Mouse (Mus musculus) layer of hippocampus, adult 9-10 months (tissue): ENCODE measurements at regions not wholly inside any gene's neighbourhood (a gene's known extent, or its start where the extent isn't known, plus 50 kb on each side); places are given as distances from the start of the nearest gene placed in this dataset.
A peak's percentile ranks its signal among the peaks of the same experiment; 100 is the strongest.
"Not testable (repeated sequence)": the region's sequence is repeated elsewhere in the genome, so short reads cannot be mapped to it uniquely, and the experiment has no call there.

ENCODE experiments used
- DNase-seq: peaks from one replicate; pipeline ENCODE4 v3.0.0; 2022; ENCODE audit warnings: low spot score

DNA sequence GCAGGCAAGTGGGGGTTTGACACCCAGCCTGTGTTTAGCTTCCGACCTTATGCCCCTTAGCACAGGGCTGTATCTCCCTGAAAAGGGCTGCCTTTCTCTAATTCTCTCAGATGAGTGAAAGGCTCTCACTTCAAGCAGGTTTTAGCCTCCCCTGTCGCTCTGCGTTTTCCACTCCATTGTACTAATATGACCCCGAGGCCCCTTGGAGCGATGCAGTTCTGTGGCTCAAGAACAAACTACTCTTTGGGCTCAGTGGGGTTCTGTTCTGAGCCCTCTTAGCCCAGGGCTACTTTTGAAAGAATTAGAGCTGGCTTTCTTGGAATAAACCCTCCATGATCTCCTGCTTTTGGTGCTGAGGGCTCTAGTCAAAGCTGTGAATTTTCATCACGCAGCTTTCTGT is 53.4 kb upstream of the Castor2 start:
- no peak for DNase-seq

DNA sequence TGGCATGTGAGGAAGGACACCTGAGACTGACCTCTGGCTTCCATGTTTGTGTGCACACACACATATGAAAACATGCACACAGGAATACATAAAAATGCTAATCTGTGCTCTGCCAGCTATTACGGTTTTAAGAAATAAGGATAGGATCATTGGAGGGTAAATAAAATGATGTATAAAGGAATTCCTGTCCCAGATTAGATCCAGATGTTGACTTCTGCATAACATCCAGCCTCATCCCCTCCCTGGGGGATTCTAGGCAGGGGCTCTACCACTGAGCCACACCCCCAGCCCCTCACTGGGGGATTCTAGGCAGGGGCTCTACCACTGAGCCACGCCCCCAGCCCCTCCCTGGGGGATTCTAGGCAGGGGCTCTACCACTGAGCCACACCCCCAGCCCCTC is 56.6 kb upstream of the Castor2 start:
- DNase-seq, result not testable (repeated sequence)

DNA sequence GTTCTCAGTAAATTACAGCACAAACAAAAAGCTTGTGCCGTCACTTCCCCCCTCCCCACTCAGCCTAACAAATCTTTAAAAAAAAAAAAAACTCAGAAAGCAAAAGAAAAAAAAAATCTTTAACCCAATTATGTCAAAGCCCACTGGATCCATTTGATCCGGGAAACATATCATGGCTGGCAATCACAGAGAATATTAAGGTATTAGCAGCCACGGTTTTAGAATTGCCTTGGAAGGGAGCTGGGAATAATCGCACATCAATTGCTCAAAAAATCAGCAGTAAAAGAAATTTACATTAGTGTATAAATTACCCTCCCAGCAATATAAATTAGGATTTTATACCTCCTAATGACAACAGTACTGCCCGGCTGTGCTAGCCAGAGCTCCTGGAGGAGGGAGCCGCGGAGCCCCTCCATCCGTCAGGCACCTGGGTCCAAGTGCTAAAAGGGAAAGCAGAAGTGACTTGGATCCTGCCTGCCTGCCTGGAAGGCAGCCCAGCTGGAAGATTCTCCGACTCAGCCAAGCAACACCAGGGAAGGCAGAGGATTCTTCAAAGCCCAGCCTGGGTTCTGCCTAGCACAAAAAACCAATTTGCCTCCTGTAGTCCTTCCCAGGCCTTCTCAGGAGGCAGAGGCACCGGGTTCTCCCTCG is 72.1 kb upstream of the Castor2 start:
- DNase-seq, result no peak

DNA sequence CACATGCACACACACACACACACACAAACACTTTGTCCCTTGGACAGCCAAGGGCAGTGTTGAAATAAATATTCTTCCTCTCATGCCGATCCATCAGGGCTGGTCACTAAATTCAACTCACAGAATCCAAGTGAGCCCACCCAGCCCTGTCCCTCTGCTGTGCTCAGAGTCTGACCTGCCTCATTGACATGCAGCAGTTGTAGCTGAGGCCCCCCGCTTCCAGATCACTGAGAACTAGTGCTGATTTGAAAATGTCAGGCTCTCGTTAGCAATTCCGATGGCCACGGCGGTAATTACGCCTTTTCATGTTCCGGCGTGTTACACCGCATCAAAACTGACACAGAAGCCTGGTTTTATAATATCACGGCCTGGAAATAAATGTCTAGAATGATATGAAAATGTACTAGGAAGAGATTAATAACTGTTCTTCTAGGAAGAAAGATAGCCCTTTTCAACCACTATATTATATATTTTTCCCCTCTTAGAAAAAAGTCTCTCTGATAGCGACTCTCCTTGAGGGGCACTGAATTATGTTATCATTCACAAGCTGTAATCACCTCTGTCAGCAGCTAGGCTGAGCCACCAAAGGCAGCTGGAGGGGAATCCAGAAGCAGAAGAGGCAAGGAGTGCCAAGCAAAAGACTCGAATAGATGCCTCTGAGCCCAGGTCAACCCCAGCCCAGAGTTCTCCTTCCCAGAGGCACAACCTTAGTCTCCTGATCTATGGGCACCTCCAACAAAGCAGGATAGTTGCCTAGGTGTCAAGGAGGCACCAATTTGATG is 79.7 kb upstream of the Castor2 start:
- no peak for DNase-seq

DNA sequence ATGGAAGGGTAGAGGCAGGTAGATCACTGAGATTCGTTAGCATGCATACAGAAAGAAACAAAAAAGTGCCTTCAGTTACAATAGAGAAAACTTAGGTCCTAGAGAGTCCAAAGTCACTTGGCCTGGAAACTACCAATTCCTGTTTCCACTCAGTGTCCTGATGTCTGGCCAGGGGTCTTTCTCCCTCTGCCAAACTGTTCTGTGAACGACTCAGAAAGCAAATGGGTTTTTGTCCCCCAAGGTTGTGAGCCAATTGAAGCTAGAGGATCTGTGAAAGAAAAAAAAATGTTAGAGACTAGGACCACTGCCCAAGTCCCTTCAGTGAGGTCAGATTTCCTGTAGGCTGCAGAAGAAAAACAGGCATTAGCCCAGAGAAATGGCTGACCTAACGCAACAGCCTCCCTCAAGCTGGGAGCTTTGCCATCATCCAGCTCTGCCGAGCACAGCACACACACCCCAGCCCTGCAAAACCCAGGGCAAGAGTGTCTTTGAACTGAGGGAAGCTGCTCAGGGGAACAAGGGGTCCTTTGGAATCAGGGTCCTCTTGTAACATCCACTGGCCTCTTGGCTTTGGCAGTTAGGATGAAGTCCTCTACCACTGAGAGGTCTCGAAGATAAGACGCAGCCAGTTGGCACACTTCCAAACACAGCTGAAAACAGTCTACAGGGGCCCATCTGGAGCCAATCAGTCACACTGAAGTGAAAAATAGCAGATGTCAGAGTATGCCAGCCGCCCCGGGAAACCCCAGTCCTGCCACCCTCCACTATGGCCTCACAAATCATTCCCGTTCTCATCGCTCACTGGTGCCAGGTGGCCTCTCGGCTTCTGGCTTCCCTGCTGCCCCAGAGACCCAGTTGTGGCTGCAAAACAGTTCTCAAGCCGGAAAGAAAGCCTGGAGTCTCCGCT is 85.0 kb upstream of the Castor2 start:
- DNase-seq, result no peak

DNA sequence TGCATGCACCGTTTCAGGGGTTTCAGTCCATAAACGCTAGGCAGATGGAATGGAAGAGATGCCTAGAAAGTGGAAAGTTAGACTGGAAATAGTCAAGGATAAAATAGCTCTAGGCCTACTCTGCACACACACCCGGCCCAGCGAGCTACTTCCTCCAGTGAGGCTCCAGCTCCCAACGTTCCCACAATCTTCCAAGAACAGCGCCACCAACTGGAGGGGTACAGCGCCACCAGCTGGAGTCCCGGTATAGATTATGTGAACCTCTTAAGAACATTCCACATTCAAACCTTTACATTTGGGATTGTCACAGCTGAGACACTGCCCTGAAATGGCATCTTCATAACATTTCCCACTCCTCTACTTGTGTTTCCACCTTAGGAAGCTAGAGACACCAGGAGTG is 86.3 kb upstream of the Castor2 start:
- no peak for DNase-seq

DNA sequence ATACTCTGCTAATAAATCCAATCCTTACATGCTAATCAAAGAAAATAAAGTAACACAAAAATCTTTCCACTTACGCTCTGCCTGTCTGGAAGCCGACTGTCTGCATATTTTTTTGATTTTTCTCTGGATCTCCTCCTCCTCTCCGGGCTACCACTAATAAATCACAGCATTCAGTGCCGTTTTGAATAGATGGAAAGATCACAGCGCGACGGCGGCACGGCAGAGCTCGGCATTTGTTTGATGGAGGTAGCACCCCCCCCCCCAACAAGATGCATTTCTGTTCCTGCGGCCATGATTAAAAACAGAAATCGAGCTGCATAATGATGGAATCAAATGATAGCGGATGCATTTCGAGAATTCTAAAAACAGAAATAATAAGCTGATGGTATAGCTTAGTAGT is 89.7 kb upstream of the Castor2 start:
- no peak for DNase-seq

DNA sequence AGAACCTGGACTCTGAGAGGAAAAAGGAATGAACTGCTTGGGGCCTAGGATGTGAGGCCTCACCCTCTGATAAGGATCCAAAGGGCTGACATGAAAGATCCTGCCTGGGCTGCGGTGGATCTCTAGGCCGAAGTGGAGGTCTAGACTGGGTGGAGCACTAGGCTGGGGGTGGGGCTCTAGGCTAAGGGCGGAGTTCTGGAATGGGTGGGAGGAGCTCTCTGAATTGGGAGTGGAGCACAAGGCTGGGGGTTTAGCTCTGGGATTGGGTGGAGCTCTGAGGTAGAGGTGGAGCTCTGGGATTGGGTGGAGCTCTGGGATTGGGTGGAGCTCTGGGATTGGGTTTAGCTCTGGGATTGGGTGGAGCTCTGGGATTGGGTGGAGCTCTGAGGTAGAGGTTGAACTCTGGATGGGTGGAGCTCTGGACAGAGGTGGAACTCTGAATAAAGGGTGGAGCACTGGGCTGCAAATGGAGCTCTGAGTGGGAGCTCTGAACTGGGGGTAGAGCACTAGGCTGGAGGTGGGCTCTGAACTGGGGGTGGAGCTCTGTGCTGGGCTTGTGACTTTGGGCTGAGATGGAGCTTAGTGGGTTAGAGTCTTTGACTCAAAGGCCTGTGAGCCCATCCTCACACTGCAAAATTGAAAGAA is 92.3 kb upstream of the Castor2 start:
- DNase-seq, result no peak

DNA sequence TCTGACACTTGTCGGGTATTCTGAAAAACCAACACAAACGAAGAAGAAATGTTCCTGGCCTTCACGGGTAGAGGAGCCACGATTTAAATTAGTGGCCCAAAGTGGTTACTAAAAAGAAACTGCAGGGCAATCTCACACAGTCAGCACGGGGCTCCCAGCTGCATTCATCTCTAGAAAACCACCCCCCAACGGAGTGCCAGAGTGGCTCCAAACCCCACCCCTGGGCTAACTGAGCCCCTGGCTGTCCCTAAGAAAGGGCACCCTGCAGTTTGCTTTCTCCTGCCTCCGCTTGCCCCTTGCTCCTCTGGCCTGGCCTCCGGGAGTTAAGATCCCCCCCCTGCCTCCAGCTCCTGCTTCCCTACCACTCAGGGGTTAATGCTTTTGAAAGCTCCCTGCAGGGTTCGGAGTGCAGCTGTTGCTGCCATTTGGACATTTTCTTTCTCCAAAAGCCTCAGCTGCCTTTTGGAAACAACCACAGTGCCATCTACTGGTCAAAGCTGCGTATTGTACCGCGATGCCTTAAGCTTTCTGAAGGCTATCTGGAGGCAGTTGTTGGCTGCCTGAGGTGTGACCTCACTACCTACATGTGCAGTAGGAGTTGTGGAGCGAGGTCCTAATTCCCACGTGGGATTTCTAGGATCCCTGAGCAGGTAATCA is 92.9 kb upstream of the Castor2 start:
- DNase-seq, result peak; percentile 76

DNA sequence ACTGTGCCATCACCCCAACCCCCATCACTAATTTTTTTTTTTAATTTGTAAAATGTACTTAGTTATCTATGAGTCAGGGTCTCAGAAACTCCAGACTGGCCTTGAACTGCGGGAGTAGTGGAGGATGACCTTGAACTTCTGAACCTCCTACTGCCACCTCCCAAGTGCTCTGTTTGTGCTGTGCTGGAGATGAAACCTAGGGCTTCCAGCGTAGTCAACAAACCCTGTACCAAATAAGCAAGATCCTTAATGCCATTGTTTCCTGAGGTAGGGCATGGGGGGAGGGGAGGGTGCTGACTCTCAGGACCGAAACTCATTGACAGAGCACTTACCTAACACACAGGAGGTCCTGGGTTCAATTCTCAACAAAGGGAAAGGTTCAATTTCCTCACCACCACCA is 93.5 kb upstream of the Castor2 start:
- DNase-seq, result no peak

DNA sequence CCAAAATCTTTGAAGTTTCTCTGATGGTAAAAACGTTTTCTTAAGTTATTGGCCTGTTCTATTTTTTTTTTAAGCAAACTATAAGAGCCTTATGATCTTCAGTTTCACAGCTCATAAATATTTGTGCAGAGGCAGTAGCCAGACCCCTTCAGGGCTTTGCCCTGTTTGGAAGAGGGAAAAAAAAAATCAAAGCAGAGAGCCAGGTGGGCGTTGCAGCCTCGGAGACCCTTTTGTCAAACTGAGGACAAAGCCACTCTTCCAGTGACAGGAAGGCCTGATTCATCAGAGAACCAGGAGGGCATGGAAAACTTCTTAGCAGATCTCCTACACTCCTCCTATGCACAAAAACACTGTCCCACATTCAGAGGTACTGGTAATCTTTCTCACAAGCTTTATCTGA is 99.4 kb upstream of the Castor2 start:
- no peak for DNase-seq

DNA sequence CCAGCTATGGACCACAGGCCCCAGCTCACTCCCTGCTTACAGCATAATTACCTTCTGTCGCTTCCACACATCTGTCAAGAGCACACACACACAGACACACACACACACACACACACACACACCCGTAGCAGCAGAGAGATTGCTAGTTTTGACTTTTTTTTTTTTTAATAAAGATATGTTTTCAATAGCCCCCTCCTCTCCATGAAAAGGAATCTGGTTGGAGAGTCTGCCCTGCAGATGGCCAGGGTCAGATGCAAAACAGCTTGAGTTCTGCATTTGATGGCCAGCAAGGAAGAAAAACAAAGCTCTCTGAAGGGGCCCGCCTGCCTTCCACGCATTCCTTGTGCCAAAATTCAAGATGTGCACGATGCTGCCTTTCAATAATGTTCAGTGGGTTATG is 99.8 kb upstream of the Castor2 start:
- DNase-seq, result no peak

DNA sequence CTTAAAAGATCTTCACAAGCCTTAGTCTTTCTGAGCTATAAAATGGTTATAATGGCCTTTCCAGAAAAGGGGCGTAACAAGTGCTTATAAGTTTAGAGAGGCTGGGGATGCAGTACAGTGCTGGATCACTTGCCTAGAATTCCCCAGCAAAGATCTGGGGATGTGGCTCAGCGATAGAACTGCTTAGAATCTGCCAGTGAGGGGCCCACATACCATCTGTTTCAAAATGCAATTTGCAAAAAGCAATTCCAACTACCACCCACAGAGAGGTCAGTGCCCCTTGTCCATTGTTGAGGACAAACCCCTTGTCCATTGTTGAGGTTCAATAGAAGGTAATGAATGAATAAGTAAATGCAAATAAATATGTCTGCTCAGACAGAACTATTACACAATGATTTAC is 107.5 kb upstream of the Castor2 start:
- no peak for DNase-seq

DNA sequence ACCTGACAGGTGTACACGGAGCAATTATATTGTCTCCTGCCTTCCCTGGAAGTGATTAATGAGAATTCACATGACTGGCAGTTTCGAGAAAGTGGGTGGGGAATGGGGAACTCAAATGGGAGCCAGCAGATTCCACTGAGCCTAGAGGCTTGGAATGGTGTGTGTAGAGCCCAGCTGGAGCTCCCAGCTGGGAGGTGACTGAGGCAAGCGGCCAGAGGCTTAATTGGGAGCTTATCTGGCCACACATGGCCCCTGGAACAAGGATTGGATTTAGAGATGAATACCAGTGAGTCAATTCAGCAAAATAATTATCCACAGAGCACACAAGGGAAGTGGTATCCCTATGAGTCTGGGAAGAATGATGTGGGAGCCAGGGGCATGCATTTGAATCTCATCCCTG is 108.0 kb upstream of the Castor2 start:
- no peak for DNase-seq

DNA sequence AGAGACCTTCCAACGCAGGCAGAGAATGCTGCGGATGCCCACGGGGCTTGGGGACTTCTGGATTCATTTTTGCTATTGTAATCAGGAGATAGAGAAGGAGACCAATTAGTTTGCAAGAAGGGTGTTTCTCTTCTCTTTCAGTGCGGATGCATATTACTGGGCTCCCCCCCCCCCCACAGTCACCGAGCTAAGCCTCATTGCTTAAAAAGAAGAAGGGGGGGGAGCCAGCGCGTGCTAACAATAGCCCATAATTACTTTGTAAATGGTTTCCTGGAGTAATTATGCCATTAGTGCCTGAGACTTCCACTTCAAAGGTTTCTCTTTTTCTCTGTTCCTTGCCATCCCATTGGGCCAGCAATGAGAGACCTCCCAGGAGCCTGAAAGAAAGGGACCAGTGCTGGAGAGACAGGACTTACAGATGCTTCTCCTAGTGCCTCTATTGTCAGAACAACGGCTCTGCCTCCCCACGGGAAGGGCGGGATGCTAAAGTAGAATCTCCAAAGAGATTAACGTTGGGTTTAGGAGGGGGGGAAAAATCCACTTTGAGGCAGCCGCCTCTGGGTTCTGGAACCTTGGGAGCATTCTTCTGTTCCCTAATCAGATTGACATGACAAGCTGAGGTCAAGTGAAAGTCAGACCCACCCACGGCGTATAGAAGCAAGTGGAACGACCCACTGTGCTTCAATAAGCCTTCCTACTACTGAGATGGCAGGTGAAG is 116.1 kb upstream of the Castor2 start:
- DNase-seq, result no peak

DNA sequence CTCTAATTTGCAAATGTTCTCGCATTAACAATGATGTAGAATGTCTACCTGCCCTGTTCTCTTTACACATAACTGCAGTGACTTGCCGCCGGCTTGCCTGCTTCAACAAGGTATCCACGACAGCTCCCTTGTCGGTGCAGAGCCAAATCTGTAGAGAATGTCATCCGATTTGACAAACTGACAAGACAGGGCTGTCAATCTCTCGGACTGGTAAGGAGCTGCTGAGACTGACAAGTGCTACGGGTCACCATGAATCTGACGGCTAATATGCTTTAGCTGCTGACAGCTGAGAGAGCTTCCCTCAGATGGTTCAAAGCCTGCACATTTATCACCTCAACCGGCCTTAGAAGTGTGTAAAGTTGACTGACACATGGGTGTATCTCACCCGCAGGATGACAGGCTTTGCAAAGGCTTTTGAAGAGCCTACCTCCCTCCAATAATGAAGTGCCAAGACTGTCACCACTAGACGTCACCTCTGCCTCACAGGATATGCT is 129.0 kb upstream of the Castor2 start:
- no peak for DNase-seq

DNA sequence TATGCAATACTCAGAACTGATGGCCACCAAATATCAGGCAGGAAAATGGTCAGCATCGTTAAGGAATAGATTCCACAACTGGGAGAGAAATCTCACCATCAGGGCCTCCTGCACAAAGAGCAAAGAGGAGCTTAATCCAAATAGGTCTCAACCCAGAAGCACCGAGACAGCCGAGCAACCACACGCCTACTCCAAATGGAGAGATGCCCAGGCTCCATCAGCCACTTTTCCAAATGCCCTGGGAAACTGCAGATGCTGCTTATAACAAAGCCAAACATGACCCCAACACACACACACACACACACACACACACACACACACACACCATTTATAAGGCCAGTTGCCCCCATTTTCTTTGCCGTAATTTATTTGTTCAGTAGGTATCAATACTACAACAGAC is 136.2 kb upstream of the Castor2 start:
- peak; percentile 25 for DNase-seq

DNA sequence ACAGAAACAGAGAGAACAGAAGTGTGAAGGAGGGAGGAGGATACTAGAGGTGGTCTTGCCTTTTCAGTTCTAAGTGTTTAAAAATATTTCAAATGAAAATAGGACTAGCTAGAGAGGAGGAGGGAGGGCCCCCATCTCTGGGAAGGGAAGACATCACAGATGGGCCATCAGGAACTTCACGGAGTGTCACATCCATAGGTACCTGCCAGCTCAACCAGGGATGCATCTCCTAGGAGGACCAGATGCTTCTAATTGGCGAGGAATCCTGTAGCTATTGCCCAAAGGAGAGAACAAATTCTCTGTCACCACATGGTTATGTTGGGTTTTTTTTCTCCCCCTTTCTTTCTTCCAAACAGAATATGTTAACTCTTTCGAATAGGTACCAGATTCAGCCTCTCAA is 158.7 kb upstream of the Castor2 start:
- no peak for DNase-seq

DNA sequence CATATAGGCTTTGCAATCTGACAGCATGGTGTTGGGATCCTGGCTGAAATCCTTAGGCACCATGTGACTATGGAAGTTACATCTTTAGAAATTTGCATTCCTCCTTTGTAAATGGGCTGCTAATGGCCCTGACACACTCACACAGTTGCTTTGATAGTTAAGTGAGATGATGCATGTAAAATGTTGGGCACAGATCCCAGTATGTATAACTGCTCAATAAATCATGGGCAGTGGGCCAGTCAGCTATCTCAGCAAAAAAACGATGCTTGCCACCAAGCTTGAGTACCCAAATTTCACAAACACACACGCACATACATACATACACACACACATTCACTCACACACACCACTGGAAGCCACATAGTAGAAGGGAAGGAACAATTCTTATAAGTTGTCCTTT is 159.5 kb upstream of the Castor2 start:
- no peak for DNase-seq

DNA sequence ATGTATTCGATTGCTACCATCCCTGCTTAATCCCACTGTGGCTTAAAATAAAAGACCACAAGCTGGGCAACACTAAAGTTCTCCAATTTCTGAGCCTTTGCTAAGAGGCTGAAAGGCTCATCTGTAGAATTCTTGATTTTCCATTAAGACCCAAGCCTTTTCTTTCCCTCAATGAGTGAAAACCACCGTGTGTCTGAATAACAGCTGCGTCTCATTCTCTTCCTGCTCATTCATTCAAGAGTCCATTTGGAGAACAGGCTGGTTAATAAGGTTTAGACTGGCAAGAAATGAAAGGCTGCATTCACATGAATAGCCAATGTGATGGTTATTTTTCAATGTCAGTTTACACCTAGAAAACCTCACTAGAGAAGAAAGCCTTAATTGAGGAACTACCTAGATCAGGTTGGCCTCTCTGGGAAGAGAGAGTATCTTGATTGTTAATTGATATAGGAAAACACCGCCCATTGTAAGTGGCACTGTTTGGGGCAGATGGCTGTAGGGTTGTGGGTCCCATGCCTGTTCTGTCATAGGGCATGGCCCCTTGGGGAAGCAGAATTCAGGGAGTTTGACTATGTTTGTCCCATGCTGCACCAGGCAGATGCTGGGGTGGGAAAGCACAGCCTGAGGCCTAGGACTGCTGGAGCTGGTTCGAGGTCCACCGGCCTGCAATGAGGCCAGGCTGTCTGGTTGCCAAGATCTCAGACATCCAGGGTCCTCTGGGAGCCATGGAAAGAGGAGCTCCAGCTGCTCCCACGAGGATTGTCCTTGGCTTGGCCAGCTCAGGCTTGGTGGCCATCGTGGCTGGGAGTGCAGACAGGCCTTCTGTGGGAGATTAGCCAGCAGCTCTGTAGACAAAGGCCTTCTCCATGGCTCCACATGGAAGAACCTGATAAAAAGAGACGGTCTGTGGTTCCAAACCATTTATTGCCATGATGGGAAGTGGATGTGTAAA is 161.3 kb upstream of the Castor2 start:
- no peak for DNase-seq
